Mouse (Mus musculus) natural killer cell, adult 2 months (primary cell): ENCODE measurements around the gene Zfp449.

Source experiments
- DNase-seq, 2 experiments: peaks; one replicate each; pipeline ENCODE4 v3.0.0; 2022; ENCODE audit warnings: low spot score in 2 of 2

Gene Zfp449

GRCm38 (mm10) chrX:56346176-56346931 is at the start of gene Zfp449:
TSS of gene Zfp449 (plus strand) at chrX:56346400.
- DNase-seq = peak; percentile 16 to 19

GRCm38 (mm10) chrX:56307597-56307996 is 38.6 kb upstream of the Zfp449 start:
- DNase-seq = no peak

DNA sequence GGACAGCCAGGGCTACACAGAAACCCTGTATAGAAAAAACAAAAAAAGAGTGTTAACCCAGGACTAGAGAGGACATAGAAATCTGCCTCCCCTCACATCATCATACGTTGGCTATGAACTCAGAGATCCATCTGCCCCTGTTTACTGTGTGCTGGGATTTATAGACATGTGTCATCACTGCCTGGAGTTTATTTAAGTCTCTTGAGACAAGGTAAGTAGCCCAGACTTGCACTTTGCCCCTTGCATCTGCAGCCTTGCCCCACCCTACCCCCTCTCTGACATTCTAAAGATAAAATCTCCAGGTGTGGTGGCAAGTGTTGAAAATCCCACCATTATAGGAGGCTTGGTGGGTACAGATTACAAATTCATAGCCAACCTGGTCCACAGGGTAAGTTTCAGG is 33.4 kb upstream of the Zfp449 start:
- DNase-seq = no peak

GRCm38 (mm10) chrX:56322096-56322495 is 24.1 kb upstream of the Zfp449 start:
- no peak for DNase-seq

- DNase-seq = no peak
Measured at GRCm38 (mm10) chrX:56322731-56323130, 23.5 kb upstream of the Zfp449 start.

GRCm38 (mm10) chrX:56332046-56332445 is 14.2 kb upstream of the Zfp449 start:
- no peak for DNase-seq

DNA sequence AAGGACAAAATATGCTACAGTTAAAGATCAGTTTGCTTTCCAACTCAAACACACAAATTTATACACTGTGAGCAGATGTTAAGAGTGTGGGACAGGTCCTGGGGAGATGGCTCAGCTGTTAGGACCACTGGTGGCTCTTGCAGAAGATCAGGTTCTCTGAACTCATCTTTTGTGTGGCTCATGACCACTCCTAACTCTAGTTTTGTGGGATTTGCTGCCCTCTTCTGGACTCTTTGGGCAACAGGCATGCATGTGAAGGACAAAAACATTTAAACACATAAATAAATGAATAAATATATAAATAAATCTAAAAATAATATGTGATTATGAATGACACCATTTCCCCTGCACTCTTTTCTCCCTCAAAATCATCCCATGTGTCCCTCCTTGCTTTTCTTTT is 5.9 kb upstream of the Zfp449 start:
- no peak for DNase-seq

- DNase-seq = no peak
Measured at GRCm38 (mm10) chrX:56342921-56343320, 3.3 kb upstream of the Zfp449 start.

- no peak for DNase-seq
Measured at GRCm38 (mm10) chrX:56346932-56347253, 693 bp downstream of the Zfp449 start.

DNA sequence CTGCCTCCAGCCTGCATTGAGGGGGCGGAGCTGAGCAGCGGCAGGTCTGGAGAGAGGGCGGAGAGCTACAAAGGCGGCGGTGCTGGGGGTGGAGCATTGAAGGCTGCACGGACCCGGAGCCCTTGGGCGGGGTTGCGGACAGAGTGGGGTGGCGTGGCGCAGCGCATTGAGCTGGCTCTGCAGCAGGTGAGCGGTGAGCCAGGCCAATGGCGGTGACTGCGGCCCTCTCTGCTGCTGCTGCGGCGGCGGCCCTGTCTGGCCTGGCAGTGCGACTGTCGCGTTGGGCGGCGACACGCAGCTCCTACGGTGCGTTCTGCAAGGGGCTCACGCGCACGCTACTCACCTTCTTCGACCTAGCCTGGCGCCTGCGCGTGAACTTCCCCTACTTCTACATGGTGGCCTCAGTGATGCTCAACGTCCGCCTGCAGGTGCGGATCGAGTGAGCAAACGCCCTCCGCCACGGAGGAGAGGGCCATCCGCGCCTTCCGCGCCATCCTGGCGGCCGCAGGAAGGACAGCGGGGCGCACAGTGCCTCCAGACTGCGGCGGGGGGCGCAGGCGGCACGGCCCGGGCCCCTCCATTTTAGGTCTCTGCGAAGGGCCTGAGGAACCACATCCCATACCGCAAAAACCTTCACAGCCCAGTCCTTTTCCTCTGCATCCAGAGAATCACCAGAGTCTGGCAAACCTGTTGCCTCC is 28.4 kb downstream of the Zfp449 start, which contains the start of gene Smim10l2a:
TSS of gene Smim10l2a (plus strand) at position 156 of the 698 bp plus-strand sequence.
- DNase-seq = peak in 1 of 2 experiments; percentile 1

DNA sequence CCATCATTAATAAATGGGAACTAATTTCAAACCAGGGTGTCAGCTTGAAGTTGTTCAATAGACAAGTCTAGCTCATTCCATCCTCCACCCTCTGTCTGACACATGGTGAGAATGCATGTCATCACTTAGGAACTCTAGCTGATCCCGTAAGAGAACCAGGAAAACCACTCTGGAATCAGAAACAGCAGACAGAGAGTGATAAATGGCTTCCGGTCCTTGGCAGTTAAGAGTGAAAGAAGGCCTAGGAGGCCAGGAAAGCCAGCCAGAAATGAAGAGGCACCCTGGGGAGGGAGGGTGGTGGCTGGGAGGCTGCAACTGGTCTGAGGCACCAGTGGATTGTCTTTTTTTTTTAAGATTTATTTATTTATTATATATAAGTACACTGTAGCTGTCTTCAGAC is 34.7 kb downstream of the Zfp449 start:
- no peak for DNase-seq

DNA sequence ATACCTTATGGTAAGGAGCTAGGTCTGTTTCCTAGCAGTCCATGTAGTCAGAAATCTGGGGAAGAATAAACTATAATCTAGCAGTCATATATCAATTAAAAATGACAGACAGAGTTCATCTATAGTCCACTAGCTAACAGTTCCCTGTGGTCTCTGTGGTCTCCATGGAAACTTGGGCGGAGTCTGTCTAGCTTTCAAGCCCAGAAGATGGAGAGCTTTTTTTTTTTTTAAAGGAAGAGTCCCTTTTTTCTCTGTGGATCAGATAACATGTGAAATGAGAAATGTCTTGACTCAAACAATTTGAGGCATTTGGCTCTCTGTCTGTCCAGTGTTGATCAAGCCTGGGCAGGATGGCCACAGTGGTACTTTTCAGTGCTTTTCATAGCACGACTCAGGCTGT is 37.9 kb downstream of the Zfp449 start:
- no peak for DNase-seq

GRCm38 (mm10) chrX:56404646-56405045 is 58.4 kb downstream of the Zfp449 start:
- peak in 1 of 2 experiments; percentile 0 for DNase-seq

- DNase-seq = no peak
Measured at GRCm38 (mm10) chrX:56405482-56405881, 59.3 kb downstream of the Zfp449 start.

GRCm38 (mm10) chrX:56406128-56406527 is 59.9 kb downstream of the Zfp449 start:
- DNase-seq = no peak
